Mouse (Mus musculus) brown adipose tissue, adult 24 weeks (tissue): ENCODE measurements around the gene Zfp975. TPM values are rescaled to one million over a fixed set of nuclear protein-coding genes. Genes with fewer than 3 reads are reported as not detected.
A peak's percentile ranks its signal among the peaks of the same experiment; 100 is the strongest.
"Not testable (repeated sequence)": the region's sequence is repeated elsewhere in the genome, so short reads cannot be mapped to it uniquely, and the experiment has no call there.

Experiments
- H3K27ac ChIP-seq: fragments of 200-500 bp; replicated peaks from 2 replicates; pipeline ENCODE4 v1.5.1; 2012; ENCODE audit warnings: low read depth, mild to moderate bottlenecking, low read length
- H3K4me1 ChIP-seq: fragments of 200-500 bp; 2 replicates; pipeline ENCODE4 v1.6.1; 2012; ENCODE audit warnings: low read length, mixed read lengths; ENCODE audit not compliant: control insufficient read depth, insufficient read depth, insufficient read length
- H3K4me3 ChIP-seq: fragments of 200-500 bp; 2 replicates; pipeline ENCODE4 v1.5.1; 2012; ENCODE audit warnings: low read depth, mild to moderate bottlenecking, low read length, moderate library complexity; ENCODE audit not compliant: insufficient read depth
- polyA plus RNA-seq: library from polyadenylated mRNA; stranded (reverse); fragments of >200 nt; gene quantifications from 2 replicates; pipeline ENCODE4 v1.2.4, GENCODE M21; 2012; ENCODE audit not compliant: missing spikeins, insufficient read depth, insufficient read length

Zfp975 gene
- 2.4 and 3.0 TPM in 2 replicates for polyA plus RNA-seq

DNA sequence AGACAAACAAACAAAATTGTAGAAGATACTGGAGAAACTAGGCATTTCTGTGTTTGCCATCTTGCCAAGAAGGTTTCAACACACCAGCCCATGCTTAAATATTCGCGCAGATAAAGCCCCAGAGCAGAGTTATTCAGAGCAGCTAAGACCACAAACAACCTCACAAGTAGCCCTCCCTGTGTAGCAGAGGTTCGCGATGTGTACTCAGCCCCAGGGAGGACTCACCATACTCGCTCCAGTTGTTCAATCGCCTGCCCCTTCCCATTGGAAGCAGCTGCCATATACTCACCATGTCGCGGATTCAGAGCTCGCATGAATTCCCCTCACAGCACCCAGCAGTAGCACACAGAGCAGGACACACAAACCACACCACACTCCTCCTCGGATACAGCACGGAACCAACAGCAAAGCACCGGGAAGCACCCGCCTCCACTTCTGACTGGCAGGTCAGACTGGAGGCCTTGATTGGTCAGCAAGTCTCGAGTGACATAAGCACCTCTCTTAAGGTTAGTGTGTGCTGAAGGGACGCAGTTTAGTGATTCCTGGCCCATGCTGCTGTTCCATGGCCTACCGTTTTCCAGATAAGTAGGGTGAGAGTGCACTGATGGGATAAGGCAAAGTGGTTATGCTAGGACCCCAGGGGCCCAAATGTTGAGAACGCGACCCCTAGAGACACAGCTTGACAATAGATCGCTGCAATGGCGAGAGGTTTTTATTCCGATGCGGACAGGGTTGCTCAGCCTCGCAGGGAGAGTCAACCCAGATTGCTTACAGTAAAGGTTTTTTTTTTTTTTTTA is at the start of gene Zfp975:
Gene Zfp975 (minus strand): TSS at position 381 of the 797 bp plus-strand sequence.
- Histone ChIP-seq H3K27ac (peak within 1 kb of the TSS; percentile 71; the same call in 1 of the 2 replicates), H3K4me3 (peak within 1 kb of the TSS; percentile 94)
- H3K4me1 ChIP-seq, result not testable (repeated sequence)

DNA sequence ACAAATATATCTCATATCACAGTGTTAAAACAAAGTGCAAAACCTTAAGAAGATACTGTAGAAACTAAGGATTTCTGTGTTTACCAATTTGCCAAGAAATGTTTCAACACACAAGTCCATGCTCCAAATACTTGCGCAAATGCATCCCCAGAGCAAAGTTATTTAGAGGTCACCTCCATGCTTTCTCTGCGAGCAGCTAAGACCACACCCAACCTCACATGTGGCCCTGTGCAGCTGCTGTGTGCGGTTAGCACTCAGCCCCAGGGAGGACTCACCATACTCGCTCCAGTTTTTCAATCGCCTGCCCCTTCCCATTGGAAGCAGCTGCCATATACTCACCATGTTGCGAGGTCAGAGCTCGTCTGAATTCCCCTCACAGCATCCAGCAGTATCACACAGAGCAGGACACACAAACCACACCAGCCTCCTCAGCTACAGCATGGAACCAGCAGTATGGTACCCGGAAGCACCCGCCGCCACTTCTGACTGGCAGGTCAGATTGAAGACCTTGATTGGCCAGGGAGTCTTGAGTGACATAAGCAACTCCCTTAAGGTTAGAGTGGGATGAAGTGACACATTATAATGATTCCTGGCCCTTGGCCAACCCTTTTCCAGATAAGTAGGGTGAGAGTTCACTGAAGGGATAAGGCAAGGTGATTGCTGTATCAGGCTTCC is 46.1 kb upstream of the Zfp975 start:
- Histone ChIP-seq H3K4me1 (no peaks in the 10 kb centered on the region), H3K27ac (no peak overlapping the region), H3K4me3 (no peak overlapping the region)

GRCm38 (mm10) chr7:42726917-42727316 is 34.4 kb upstream of the Zfp975 start, which contains the start of gene Gm17067:
Gene Gm17067, minus strand, starts transcription at chr7:42727017.
- not testable (repeated sequence) for H3K4me3 ChIP-seq, H3K27ac ChIP-seq, H3K4me1 ChIP-seq

DNA sequence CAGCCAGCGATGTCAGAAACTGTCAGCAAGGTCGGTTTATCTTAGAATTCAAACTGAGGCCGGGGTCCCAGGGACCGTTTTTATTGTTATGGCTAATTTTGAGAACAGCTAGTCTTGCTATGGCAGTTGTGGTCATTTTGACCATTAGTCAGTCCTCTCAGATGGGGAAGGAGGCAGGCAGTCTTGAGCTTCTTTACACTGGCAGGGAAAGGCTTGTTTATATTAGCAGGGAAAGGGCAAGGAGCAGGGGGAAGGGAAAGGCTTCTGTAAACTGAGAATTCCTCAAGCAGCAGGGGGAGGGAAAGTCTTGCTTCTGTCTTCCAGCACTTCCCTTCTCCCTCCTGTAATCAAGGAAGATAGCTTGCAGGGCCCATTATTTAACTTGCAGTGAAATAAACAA is 709 bp upstream of the Zfp975 start:
- not testable (repeated sequence) for H3K27ac ChIP-seq

DNA sequence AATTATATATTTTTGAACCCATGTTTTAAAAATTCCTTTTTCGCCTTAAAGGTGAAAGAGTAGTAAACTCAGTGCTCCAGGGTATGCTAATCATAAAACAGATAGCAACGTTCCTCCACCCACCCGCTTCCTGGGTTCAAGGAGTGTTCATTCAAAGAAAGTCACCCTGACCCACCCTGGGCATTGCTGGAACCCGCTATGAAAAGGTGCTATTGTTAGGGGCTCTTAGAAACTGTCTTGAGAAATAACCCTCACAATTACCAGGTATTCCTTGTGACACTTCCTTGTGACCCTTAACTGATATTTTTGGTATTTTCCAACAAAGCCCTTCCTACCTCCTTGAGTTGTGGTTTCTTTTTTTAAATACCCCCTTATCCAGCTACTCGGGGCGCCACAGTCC is 12.5 kb downstream of the Zfp975 start:
- not testable (repeated sequence) for H3K4me3 ChIP-seq, H3K27ac ChIP-seq, H3K4me1 ChIP-seq

More for the DNA sequence above, 709 bp upstream of the Zfp975 start:
- H3K4me3 ChIP-seq, result peak overlapping the region; percentile 94
- not testable (repeated sequence) for H3K4me1 ChIP-seq

- not testable (repeated sequence) for H3K4me3 ChIP-seq, H3K4me1 ChIP-seq, H3K27ac ChIP-seq
These were observed 12.9 kb downstream of the Zfp975 start for GRCm38 (mm10) chr7:42679646-42680045.

DNA sequence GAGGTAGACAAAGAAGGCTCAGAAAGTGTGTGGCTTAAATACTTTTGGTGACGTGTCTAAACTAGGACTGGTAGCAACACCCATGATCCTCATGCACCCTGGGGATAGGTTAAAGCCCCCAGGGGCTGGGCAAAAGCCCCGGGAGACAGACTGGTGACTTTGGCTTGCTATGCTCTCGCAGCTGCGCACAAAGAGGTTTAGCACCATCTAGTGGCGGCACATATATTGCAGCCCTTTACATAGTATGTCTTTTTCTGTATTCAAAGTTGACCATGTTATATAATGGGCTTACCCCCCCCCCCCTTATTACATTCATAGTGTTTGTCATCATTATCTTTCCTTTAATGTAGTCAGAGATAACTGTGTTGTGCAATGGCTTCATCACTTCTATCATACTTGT is 32.4 kb downstream of the Zfp975 start:
- H3K4me3 ChIP-seq, H3K27ac ChIP-seq, H3K4me1 ChIP-seq: not testable (repeated sequence)

DNA sequence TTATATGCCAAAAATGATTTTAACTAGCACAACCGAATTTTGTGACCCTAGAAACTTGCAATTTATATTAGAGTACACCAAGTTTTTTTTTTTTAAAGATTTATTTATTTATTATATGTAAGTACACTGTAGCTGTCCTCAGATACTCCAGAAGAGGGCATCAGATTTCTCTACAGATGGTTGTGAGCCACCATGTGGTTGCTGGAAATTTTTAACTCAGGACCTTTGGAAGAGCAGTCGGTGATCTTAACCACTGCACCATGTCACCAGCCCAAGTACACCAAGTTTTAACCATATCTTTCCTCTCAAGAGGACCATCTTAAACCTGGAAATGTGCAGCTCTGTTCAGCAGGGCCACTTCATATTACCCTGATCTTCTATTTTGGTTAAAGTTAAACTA is 37.3 kb downstream of the Zfp975 start:
- H3K27ac ChIP-seq, H3K4me1 ChIP-seq, H3K4me3 ChIP-seq: not testable (repeated sequence)

GRCm38 (mm10) chr7:42643120-42643620 is 49.4 kb downstream of the Zfp975 start:
- not testable (repeated sequence) for H3K27ac ChIP-seq, H3K4me3 ChIP-seq, H3K4me1 ChIP-seq

DNA sequence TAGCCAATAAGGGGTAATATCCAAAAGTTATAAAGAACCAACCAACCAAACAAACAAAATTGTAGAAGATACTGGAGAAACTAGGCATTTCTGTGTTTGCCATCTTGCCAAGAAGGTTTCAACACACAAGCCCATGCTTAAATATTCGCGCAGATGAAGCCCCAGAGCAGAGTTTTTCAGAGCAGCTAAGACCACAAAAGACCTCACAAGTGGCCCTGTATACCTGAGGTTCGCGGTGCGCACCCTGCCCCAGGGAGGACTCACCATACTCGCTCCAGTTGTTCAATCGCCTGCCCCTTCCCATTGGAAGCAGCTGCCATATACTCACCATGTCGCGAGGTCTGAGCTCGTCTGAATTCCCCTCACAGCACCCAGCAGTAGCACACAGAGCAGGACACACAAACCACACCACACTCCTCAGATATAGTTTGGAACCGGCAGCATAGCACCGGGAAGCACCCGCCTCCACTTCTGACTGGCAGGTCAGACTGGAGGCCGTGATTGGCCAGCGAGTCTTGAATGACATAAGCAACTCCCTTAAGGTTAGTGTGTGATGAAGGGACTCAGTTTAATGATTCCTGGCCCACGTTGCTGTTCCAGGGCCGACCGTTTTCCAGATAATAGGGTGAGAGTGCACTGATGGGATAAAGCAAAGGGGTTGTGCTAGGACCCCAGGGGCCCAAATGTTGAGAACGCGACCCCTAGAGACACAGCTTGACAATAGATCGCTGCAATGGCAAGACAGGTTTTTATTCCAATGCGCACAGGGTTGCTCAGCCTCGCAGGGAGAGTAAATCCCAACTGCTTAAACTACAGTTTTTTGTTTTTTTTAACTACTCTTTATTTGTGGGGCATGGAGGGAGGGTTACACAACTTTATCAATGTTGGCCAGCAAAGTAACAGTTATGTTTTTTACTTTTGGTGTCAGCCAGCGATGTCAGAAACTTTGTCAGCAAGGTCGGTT is 50.1 kb downstream of the Zfp975 start, which contains the start of gene Zfp976:
Gene Zfp976 (minus strand): TSS at position 437 of the 964 bp plus-strand sequence.
- not testable (repeated sequence) for H3K27ac ChIP-seq, H3K4me1 ChIP-seq
- H3K4me3 ChIP-seq, result peak within 1 kb of the TSS; percentile 76

- H3K4me3 ChIP-seq, H3K4me1 ChIP-seq, H3K27ac ChIP-seq: not testable (repeated sequence)
These were observed 61.5 kb downstream of the Zfp975 start for GRCm38 (mm10) chr7:42631031-42631430.

Other genes with a start within 250 kb of the Zfp975 start
- not detected in 2 replicates for gene 4933421I07Rik, start 244.6 kb downstream of the Zfp975 start, polyA plus RNA-seq
- gene Zfp141, start 187.0 kb downstream of the Zfp975 start, polyA plus RNA-seq, result 2.8 and 2.9 TPM in 2 replicates
- not detected in 2 replicates for gene Gm21028, start 114.2 kb downstream of the Zfp975 start, polyA plus RNA-seq
- gene Zfp977, start 100.2 kb downstream of the Zfp975 start, polyA plus RNA-seq, result 0.96 and 1.3 TPM in 2 replicates
- gene Zfp976, start 50.2 kb downstream of the Zfp975 start, polyA plus RNA-seq, result 1.1 and 1.7 TPM in 2 replicates
- 1.3 and 2.5 TPM in 2 replicates for gene Gm17067, start 34.3 kb upstream of the Zfp975 start, polyA plus RNA-seq
- not detected in 2 replicates for gene Vmn2r62, start 100.8 kb upstream of the Zfp975 start, polyA plus RNA-seq
- gene Gm2381, start 174.5 kb upstream of the Zfp975 start, polyA plus RNA-seq, result not detected in 2 replicates
- not detected in 2 replicates for gene Vmn2r63, start 241.1 kb upstream of the Zfp975 start, polyA plus RNA-seq